Mouse (Mus musculus): Measurements from ENCODE around the gene En1. TPM values are rescaled to one million over a fixed set of nuclear protein-coding genes. Genes with fewer than 3 reads are reported as not detected.

En1 gene
- polyA plus RNA-seq (2015; fragmentation: Nextera tagmentation; extraction: Ambion mirVana): not detected in 2 replicates

DNA sequence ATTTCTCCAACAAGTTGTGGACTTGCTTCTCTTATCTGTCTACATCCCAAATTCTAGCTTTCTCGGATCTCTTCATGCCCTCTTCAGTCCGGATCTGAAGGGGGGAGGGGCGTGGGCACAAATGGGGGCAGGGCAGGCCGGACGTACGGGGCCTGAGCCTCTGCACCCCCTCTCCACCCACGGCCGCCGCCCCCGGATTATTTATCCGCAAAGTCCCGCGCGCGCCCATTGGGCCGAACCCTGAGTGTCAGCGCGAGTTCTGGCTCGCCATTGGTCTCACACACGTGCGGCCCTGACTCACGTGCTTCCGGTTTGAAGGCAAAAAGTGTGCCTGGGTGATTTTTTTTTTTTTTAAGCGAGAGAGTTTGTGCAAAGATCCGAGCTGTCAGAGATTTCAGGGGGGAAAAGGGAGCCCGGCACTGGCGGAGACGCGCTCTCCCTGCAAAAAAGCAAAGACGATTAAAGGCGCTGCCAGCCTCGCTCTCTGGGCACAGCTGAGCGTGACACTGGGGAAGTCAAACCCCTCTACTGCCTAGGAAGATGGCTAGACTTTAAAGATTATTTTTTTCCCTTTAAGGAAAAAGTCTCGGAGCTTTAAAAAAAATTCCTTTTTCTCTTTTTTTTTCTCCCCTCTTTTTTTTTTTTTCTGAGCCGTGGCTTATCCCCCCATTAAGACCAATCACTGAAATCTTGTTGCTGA lies at the start of gene En1:
Gene En1, plus strand, starts transcription at position 388 of the 700 bp plus-strand sequence.
- peaks cover 70% of the 10 kb centered on the region for H3K27me3 ChIP-seq (replicated peaks; ENCODE audit: insufficient read depth, low read length)
- peak within 1 kb of the TSS; percentile 45 for H3K4me3 ChIP-seq (ENCODE audit: low read depth, low read length)
- WGBS: 1% methylated on average over 35 of the region's 35 CpGs
- H3K9me3 ChIP-seq (ENCODE audit: low read length): no peaks in the 10 kb centered on the region
- ATAC-seq (no peak; the same call in 1 of the 2 replicates), DNase-seq (ENCODE audit: low spot score) (no peak)
- H3K4me1 ChIP-seq (ENCODE audit: insufficient read depth, low read depth, low read length): peaks cover 5% of the 10 kb centered on the region; the same call in 1 of the 2 replicates
- H3K27ac ChIP-seq (ENCODE audit: low read length): no peak within 1 kb of the TSS
- no peak within 1 kb of the TSS for H3K9ac ChIP-seq (replicated peaks; ENCODE audit: low read depth)
- H3K36me3 ChIP-seq (ENCODE audit: insufficient read depth, low read length): no peaks in the 10 kb centered on the region
- peak within 1 kb of the TSS; percentile 69 for H3K4me2 ChIP-seq (replicated peaks; ENCODE audit: low read depth, low read length)
- no peak for TF ChIP-seq EP300 (IDR thresholded peaks at IDR 0.05)
- TF ChIP-seq CTCF (IDR thresholded peaks at IDR 0.05): no peak

DNA sequence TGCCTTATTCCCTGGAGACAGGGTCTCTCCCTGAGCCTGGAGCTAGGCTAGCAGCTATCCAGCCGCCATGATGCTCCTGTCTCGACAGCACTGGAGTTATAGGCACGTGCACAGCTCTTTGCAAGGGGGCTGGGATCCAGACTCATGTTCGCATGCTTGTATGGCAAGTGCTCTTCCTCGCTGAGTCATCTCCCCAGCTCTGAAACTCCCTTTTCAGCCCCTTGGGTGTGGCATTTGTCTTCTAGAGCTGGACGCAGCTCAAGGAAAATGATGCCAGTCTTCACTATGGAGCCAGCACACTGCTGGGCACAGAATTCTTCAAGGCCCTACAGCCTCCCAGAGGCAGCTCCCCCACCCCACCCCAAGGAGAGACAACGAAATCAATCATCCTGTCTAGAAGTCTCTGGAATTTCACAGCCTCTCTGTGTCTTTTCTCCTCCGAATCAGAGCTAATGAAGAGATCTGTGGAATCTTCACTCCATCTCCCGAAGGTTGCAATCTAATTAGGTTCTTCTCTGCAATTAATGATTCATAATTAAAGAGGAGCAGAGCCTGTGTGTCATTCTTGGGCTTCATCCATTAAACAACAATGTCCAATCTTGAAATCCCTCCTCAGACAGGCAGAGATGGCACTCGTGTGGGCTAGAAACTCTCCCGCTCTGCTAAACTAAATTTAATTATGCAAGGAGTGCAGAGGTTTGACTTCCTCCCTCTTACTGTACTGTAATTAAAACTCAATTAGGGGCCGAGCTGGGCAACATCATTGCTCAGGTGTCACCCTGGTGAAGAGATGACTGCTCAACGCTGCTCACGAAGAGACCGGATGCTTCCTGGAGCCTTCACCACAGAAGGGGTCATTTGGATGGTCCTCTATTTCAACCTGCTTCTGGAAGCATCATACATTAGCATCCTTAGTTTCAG lies 45.0 kb upstream of the En1 start:
- ATAC-seq: no peak
- H3K9me3 ChIP-seq (ENCODE audit: low read length): no peaks in the 10 kb centered on the region
- no peak for TF ChIP-seq CTCF (IDR thresholded peaks at IDR 0.05)
- no peak for TF ChIP-seq EP300 (IDR thresholded peaks at IDR 0.05)
- H3K9ac ChIP-seq (replicated peaks; ENCODE audit: low read depth): no peak overlapping the region
- H3K4me1 ChIP-seq (ENCODE audit: insufficient read depth, low read depth, low read length): no peaks in the 10 kb centered on the region
- no peak overlapping the region for H3K4me2 ChIP-seq (replicated peaks; ENCODE audit: low read depth, low read length)
- WGBS: 63% methylated on average over 15 of the region's 15 CpGs
- DNase-seq (ENCODE audit: low spot score): no peak
- no peaks in the 10 kb centered on the region for H3K27me3 ChIP-seq (replicated peaks; ENCODE audit: insufficient read depth, low read length)
- no peaks in the 10 kb centered on the region for H3K36me3 ChIP-seq (ENCODE audit: insufficient read depth, low read length)
- no peak overlapping the region for H3K27ac ChIP-seq (ENCODE audit: low read length)
- H3K4me3 ChIP-seq (ENCODE audit: low read depth, low read length): no peak overlapping the region

DNA sequence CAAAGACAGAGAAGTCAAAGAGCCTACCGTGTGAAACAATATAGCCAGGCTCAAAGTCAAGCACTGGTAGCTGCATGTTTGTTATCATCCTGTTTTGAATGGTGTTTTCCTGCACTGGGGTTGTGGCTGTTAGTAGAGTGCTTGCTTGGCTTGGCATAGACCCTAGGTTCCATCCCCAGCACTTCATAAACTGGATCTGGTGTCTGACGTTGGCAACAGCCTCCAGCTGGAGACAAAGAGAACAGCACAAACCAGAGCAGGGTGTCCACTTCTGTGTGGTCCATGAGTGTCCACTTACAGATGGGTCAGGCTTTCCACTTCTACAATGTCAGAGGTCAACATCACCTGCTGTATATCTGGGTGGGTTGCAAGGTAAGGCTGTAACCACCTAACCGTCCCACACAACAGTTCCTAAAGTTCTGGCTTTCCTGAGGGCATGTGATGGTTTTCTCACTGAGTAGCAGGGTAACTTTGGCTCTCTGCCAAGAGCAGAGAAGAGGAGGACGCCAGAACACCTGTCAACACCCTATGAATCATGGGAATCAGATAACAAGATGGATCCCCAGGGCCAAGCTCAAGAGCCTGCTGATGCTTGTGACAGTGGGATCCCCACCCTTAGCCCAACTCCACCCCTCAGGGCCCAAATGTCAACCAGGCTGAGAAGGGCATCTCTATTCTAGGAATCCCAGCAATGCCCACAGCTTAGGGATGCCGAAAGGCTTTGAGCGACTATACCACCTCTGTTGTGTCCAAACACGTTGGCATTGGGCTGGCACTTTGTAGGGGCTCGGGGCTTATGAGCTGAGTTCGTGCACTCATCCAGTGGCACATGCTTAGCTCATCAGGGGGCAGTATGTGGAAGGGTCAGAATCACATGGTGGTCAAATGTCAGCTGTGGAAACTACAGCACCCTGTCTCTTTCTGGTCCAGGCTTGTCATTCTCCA lies 43.6 kb upstream of the En1 start:
- Histone ChIP-seq H3K4me1 (ENCODE audit: insufficient read depth, low read depth, low read length) (no peaks in the 10 kb centered on the region), H3K27me3 (replicated peaks; ENCODE audit: insufficient read depth, low read length) (no peaks in the 10 kb centered on the region), H3K4me2 (replicated peaks; ENCODE audit: low read depth, low read length) (no peak overlapping the region), H3K36me3 (ENCODE audit: insufficient read depth, low read length) (no peaks in the 10 kb centered on the region), H3K4me3 (ENCODE audit: low read depth, low read length) (no peak overlapping the region), H3K9me3 (ENCODE audit: low read length) (no peaks in the 10 kb centered on the region), H3K9ac (replicated peaks; ENCODE audit: low read depth) (no peak overlapping the region), H3K27ac (ENCODE audit: low read length) (no peak overlapping the region)
- DNase-seq (ENCODE audit: low spot score): no peak
- peak; percentile 23; the same call in 1 of the 2 replicates for ATAC-seq
- TF ChIP-seq CTCF (IDR thresholded peaks at IDR 0.05): no peak
- 51% methylated on average over 9 of the region's 9 CpGs for WGBS

DNA sequence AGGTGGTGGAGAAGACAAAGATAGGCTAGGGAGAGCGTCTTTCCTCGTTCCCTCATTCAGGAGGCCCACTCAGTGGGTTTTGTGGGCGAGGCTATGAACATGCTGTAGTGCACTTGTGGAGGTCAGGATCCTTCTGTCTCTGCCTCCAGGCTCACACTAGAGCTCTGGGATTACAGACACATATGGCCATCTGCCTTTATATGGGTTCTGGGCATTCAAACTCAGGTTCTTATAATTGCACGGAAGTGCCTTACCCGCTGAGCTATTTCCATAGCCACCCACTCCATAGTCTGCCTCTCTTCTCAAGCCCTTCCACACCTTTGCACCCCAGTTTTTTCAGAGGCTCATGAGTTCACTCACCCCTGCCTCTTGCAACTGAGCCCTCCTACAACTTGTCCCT lies 42.3 kb upstream of the En1 start:
- Histone ChIP-seq H3K9ac (replicated peaks; ENCODE audit: low read depth) (no peak overlapping the region), H3K36me3 (ENCODE audit: insufficient read depth, low read length) (no peaks in the 10 kb centered on the region), H3K27me3 (replicated peaks; ENCODE audit: insufficient read depth, low read length) (no peaks in the 10 kb centered on the region), H3K4me3 (ENCODE audit: low read depth, low read length) (no peak overlapping the region), H3K27ac (ENCODE audit: low read length) (no peak overlapping the region), H3K4me2 (replicated peaks; ENCODE audit: low read depth, low read length) (no peak overlapping the region), H3K9me3 (ENCODE audit: low read length) (no peaks in the 10 kb centered on the region), H3K4me1 (ENCODE audit: insufficient read depth, low read depth, low read length) (no peaks in the 10 kb centered on the region)
- DNase-seq (ENCODE audit: low spot score): no peak
- WGBS: 86% methylated on average over 5 of the region's 5 CpGs
- no peak for ATAC-seq
- TF ChIP-seq CTCF (IDR thresholded peaks at IDR 0.05) (no peak), EP300 (IDR thresholded peaks at IDR 0.05) (no peak)

DNA sequence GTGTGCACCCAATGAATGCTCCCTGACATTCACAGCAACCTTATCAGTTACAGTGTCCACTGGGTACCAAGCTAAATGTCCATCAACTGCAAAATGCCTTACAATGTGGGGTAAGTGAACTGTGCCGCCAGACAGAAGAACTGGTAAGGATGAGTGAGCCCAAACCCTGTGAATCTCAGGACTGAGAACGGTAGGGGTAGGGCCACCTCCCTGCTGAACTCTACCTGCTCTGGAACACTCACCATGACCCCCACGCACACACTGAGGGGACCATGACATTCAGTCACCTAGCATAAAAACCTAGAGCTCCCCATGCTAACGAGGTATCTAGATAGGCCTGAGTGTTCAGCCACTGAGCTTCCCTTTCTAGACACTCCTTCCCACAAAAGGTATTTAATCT lies 20.9 kb upstream of the En1 start:
- TF ChIP-seq EP300 (IDR thresholded peaks at IDR 0.05): no peak
- WGBS: 57% methylated on average over 4 of the region's 4 CpGs
- DNase-seq (ENCODE audit: low spot score) (no peak), ATAC-seq (no peak)
- H3K9ac ChIP-seq (replicated peaks; ENCODE audit: low read depth): no peak overlapping the region
- H3K9me3 ChIP-seq (ENCODE audit: low read length): no peaks in the 10 kb centered on the region
- H3K27ac ChIP-seq (ENCODE audit: low read length): no peak overlapping the region
- H3K4me3 ChIP-seq (ENCODE audit: low read depth, low read length): no peak overlapping the region
- H3K4me1 ChIP-seq (ENCODE audit: insufficient read depth, low read depth, low read length): no peaks in the 10 kb centered on the region
- H3K36me3 ChIP-seq (ENCODE audit: insufficient read depth, low read length): no peaks in the 10 kb centered on the region
- no peak overlapping the region for H3K4me2 ChIP-seq (replicated peaks; ENCODE audit: low read depth, low read length)
- H3K27me3 ChIP-seq (replicated peaks; ENCODE audit: insufficient read depth, low read length): no peaks in the 10 kb centered on the region; the same call in 1 of the 2 replicates

Data from lung, postnatal 0 days (tissue).